Comparison of ENCODE assay signal across 27 mouse cellular contexts in the genomic region with DNA sequence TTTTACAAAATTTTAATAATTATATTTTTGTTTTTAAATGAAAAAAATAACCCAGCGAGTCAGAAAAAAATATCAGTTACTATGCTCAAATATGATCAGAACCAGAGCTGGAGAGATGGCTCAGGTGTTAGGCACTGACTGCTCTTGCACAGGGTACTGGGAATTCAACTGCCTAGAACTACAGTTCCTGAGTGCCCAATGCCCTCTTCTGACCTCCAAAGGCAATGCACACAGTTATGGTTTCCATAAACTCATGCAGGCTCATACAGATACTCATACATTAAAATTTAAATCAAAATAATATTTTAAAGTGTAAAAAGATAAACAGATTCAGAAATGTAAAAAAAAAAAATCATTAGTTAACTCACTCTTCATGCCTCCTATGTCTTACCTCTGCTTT.
"Had no signal": no experiment of that assay in that cellular context is flagged by ENCODE, and none has a peak within 500 bp of the region (broad histone marks: within the 10 kb centered on the region; RNA-seq: fewer than 3 reads in every experiment).

No protein-coding gene starts in this region.

- H3K9me3 ChIP-seq: embryonic facial prominence, embryonic 10.5 days; embryonic facial prominence, embryonic 12.5 days; embryonic facial prominence, embryonic 13.5 days; embryonic facial prominence, embryonic 15.5 days; forebrain, embryonic 10.5 days; forebrain, embryonic 12.5 days; forebrain, embryonic 13.5 days; forebrain, embryonic 15.5 days had no signal

- ATAC-seq: forebrain, embryonic 13.5 days; forebrain, embryonic 14.5 days; forebrain, embryonic 15.5 days; forebrain, embryonic 16.5 days; forebrain, postnatal 0 days had no signal

- H3K27me3 ChIP-seq: embryonic facial prominence, embryonic 12.5 days; embryonic facial prominence, embryonic 13.5 days; embryonic facial prominence, embryonic 15.5 days; forebrain, embryonic 12.5 days; forebrain, embryonic 13.5 days; forebrain, embryonic 15.5 days had no signal

- DNase-seq: cerebellum, adult 9-10 months; cerebellum, adult 9-11 months; cerebellum, postnatal 10 days; cerebellum, postnatal 14 days; cerebellum, postnatal 25 days; cerebellum, postnatal 36 days; embryo, embryonic 11 days; forebrain, postnatal 0 days; gastrocnemius, adult 2 months; gastrocnemius, postnatal 10 days; gastrocnemius, postnatal 14 days; gastrocnemius, postnatal 25 days; gastrocnemius, postnatal 36 days; heart, adult 11 months; heart, adult 18-20 months; heart, adult 2 months had no signal

- H3K4me2 ChIP-seq: embryonic facial prominence, embryonic 12.5 days; embryonic facial prominence, embryonic 13.5 days; embryonic facial prominence, embryonic 15.5 days; forebrain, embryonic 12.5 days; forebrain, embryonic 13.5 days; forebrain, embryonic 15.5 days had no signal

- H3K27ac ChIP-seq: embryonic facial prominence, embryonic 10.5 days; embryonic facial prominence, embryonic 12.5 days; embryonic facial prominence, embryonic 13.5 days; embryonic facial prominence, embryonic 15.5 days; forebrain, embryonic 10.5 days; forebrain, embryonic 12.5 days; forebrain, embryonic 13.5 days; forebrain, embryonic 15.5 days; gastrocnemius, adult 2 months; heart, adult 2 months had no signal

- H3K4me1 ChIP-seq: embryonic facial prominence, embryonic 10.5 days; embryonic facial prominence, embryonic 12.5 days; embryonic facial prominence, embryonic 13.5 days; embryonic facial prominence, embryonic 15.5 days; forebrain, embryonic 10.5 days; forebrain, embryonic 12.5 days; forebrain, embryonic 13.5 days; forebrain, embryonic 15.5 days had no signal

- H3K36me3 ChIP-seq: embryonic facial prominence, embryonic 10.5 days; embryonic facial prominence, embryonic 12.5 days; embryonic facial prominence, embryonic 13.5 days; embryonic facial prominence, embryonic 15.5 days; forebrain, embryonic 10.5 days; forebrain, embryonic 12.5 days; forebrain, embryonic 15.5 days had no signal

- H3K9ac ChIP-seq: embryonic facial prominence, embryonic 12.5 days; embryonic facial prominence, embryonic 13.5 days; embryonic facial prominence, embryonic 15.5 days; forebrain, embryonic 12.5 days; forebrain, embryonic 13.5 days; forebrain, embryonic 15.5 days; forebrain, postnatal 0 days had no signal

- H3K4me3 ChIP-seq: embryonic facial prominence, embryonic 10.5 days; embryonic facial prominence, embryonic 12.5 days; embryonic facial prominence, embryonic 13.5 days; embryonic facial prominence, embryonic 15.5 days; erythroblast, embryonic 14.5 days; forebrain, embryonic 10.5 days; forebrain, embryonic 12.5 days; forebrain, embryonic 13.5 days; forebrain, embryonic 15.5 days; gastrocnemius, adult 2 months; heart, adult 2 months had no signal
